Mouse (Mus musculus) hematopoietic stem cell, adult 5-6 weeks (primary cell): Measurements from ENCODE around the gene Gm9958. TPM values are rescaled to one million over a fixed set of nuclear protein-coding genes. Genes with fewer than 3 reads are reported as not detected.
A peak's percentile ranks its signal among the peaks of the same experiment; 100 is the strongest.

Experiments
- ATAC-seq, 2 experiments: fragments of 125-278 bp in 1 of 2; replicated peaks in 1 of 2; 2 replicates each; pipeline ENCODE4 v1.8.0; 2016 to 2017; ENCODE audit warnings: inconsistent platforms in 2 of 2, mild to moderate bottlenecking in 2 of 2, moderate number of reproducible peaks in 2 of 2, low read depth in 1 of 2, moderate TSS enrichment in 1 of 2; ENCODE audit not compliant: low FRiP score in 2 of 2, poor library complexity in 2 of 2, severe bottlenecking in 2 of 2, insufficient read depth in 1 of 2, low TSS enrichment in 1 of 2
- total RNA-seq: library from RNA; stranded (forward); fragments of 172-1452, 232-1000 nt; gene quantifications from 2 replicates; pipeline ENCODE4 v1.2.3, GENCODE M21; 2017

Gene Gm9958
- total RNA-seq, result 3.3 and 6.0 TPM in 2 replicates

GRCm38 (mm10) chr5:90367067-90367303 is at the start of gene Gm9958:
TSS of gene Gm9958 (plus strand) at chr5:90367204.
- no peak for ATAC-seq

- ATAC-seq, result no peak
Observed at GRCm38 (mm10) chr5:90331071-90331470, 35.9 kb upstream of the Gm9958 start.

- no peak for ATAC-seq
Observed at GRCm38 (mm10) chr5:90332478-90332877, 34.5 kb upstream of the Gm9958 start.

GRCm38 (mm10) chr5:90338177-90339091 is 28.6 kb upstream of the Gm9958 start:
- ATAC-seq, result peak in 1 of 2 experiments; percentile 28; a peak in 1 of 4 replicates

- ATAC-seq, result peak; percentile 86 to 93
Observed at GRCm38 (mm10) chr5:90339129-90339952, 27.7 kb upstream of the Gm9958 start.

GRCm38 (mm10) chr5:90339953-90340343 is 27.1 kb upstream of the Gm9958 start:
- ATAC-seq, result no peak

- no peak for ATAC-seq
Observed at GRCm38 (mm10) chr5:90340847-90341246, 26.2 kb upstream of the Gm9958 start.

GRCm38 (mm10) chr5:90346877-90347276 is 20.1 kb upstream of the Gm9958 start:
- ATAC-seq, result no peak

- no peak for ATAC-seq
Observed at GRCm38 (mm10) chr5:90353552-90354317, 13.3 kb upstream of the Gm9958 start.

GRCm38 (mm10) chr5:90355824-90356223 is 11.2 kb upstream of the Gm9958 start:
- ATAC-seq, result peak in 1 of 2 experiments; percentile 24; a peak in 1 of 4 replicates

GRCm38 (mm10) chr5:90364526-90364925 is 2.5 kb upstream of the Gm9958 start:
- peak; percentile 41 to 54; a peak in 3 of 4 replicates for ATAC-seq

GRCm38 (mm10) chr5:90365141-90365951 is 1.7 kb upstream of the Gm9958 start:
- ATAC-seq, result peak; percentile 23 to 25

GRCm38 (mm10) chr5:90366121-90367066 is 610 bp upstream of the Gm9958 start, which contains the start of gene Ankrd17:
TSS of gene Ankrd17 (minus strand) at chr5:90366577.
- ATAC-seq, result peak; percentile 73 to 80

- no peak for ATAC-seq
Observed at GRCm38 (mm10) chr5:90370401-90370800, 3.4 kb downstream of the Gm9958 start.

GRCm38 (mm10) chr5:90373708-90374107 is 6.7 kb downstream of the Gm9958 start:
- no peak for ATAC-seq

- no peak for ATAC-seq
Observed at GRCm38 (mm10) chr5:90381458-90381857, 14.5 kb downstream of the Gm9958 start.
